In the genomic region with DNA sequence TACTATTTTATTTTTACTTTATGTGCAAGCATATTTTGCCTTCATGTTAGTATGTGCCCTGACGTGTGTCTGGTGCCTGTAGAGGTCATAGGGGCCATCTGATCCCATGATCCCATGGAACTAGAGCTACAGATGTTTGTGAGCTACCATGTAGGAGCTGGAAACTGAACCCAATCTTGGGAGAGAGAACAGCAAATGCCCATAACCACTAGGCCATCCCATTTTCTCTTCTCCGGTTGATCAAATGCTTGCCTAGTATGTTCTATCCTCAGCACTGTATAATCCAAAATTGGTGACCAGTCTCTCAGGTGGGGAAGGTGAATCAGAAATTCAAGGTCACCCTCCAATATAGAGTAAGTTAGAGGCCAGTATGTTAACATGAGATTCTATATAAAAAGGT, we compare ENCODE assay signal across 8 mouse cellular contexts. TPM values are rescaled to one million over a fixed set of nuclear protein-coding genes. Genes with fewer than 3 reads are reported as not detected.
DNase-seq lines count a peak whose midpoint lies in the region; ATAC-seq and TF ChIP-seq lines count a peak whose summit lies in the region.

No protein-coding gene starts in this region.

- H3K36me3 ChIP-seq in heart, embryonic 16.5 days (ENCODE audit: control insufficient read depth, insufficient read depth): no peaks in the 10 kb centered on the region
- no peaks in the 10 kb centered on the region for H3K36me3 ChIP-seq in embryonic facial prominence, embryonic 15.5 days
- H3K36me3 ChIP-seq in hindbrain, postnatal 0 days (ENCODE audit: insufficient read depth, low read length): no peaks in the 10 kb centered on the region
- no peaks in the 10 kb centered on the region for H3K36me3 ChIP-seq in midbrain, embryonic 16.5 days (ENCODE audit: control insufficient read depth, insufficient read depth, low read length)

- peak overlapping the region; percentile 88; the same call in 1 of the 2 replicates for H3K4me2 ChIP-seq in heart, embryonic 16.5 days (ENCODE audit: low read depth, low read length)
- peak overlapping the region; percentile 80 for H3K4me2 ChIP-seq in embryonic facial prominence, embryonic 15.5 days (replicated peaks)
- H3K4me2 ChIP-seq in hindbrain, postnatal 0 days (ENCODE audit: low read depth, low read length): peak overlapping the region; percentile 65
- H3K4me2 ChIP-seq in midbrain, embryonic 16.5 days (ENCODE audit: low read length): peak overlapping the region; percentile 54

- no peaks in the 10 kb centered on the region for H3K27me3 ChIP-seq in heart, embryonic 16.5 days (ENCODE audit: control insufficient read depth, insufficient read depth, low read length)
- H3K27me3 ChIP-seq in embryonic facial prominence, embryonic 15.5 days: no peaks in the 10 kb centered on the region
- H3K27me3 ChIP-seq in hindbrain, postnatal 0 days (ENCODE audit: insufficient read depth, low read length): no peaks in the 10 kb centered on the region
- H3K27me3 ChIP-seq in midbrain, embryonic 16.5 days (ENCODE audit: control insufficient read depth, insufficient read depth, low read depth, low read length): peaks cover 5% of the 10 kb centered on the region; the same call in 1 of the 2 replicates

- 69% methylated on average over 2 of the region's 2 CpGs for WGBS in heart, embryonic 16.5 days
- WGBS in embryonic facial prominence, embryonic 15.5 days: 74% methylated on average over 2 of the region's 2 CpGs
- 75% methylated on average over 2 of the region's 2 CpGs for WGBS in hindbrain, postnatal 0 days
- WGBS in midbrain, embryonic 16.5 days: 68% methylated on average over 2 of the region's 2 CpGs

- H3K27ac ChIP-seq in heart, embryonic 16.5 days (ENCODE audit: low read length): no peak overlapping the region
- H3K27ac ChIP-seq in embryonic facial prominence, embryonic 15.5 days (replicated peaks): no peak overlapping the region
- no peak overlapping the region for H3K27ac ChIP-seq in hindbrain, postnatal 0 days
- no peak overlapping the region for H3K27ac ChIP-seq in midbrain, embryonic 16.5 days (ENCODE audit: low read length)

- H3K9me3 ChIP-seq in heart, embryonic 16.5 days (replicated peaks; ENCODE audit: control insufficient read depth, low read length): no peaks in the 10 kb centered on the region
- no peaks in the 10 kb centered on the region for H3K9me3 ChIP-seq in embryonic facial prominence, embryonic 15.5 days (replicated peaks)
- no peaks in the 10 kb centered on the region for H3K9me3 ChIP-seq in hindbrain, postnatal 0 days (ENCODE audit: low read length)
- H3K9me3 ChIP-seq in midbrain, embryonic 16.5 days (replicated peaks; ENCODE audit: control insufficient read depth, low read length, poor library complexity, severe bottlenecking): no peaks in the 10 kb centered on the region

- H3K9ac ChIP-seq in heart, embryonic 16.5 days (ENCODE audit: low read length): peak overlapping the region; percentile 71; the same call in 1 of the 2 replicates
- H3K9ac ChIP-seq in embryonic facial prominence, embryonic 15.5 days: no peak overlapping the region
- H3K9ac ChIP-seq in hindbrain, postnatal 0 days (replicated peaks; ENCODE audit: low read length): no peak overlapping the region
- peak overlapping the region; percentile 66 for H3K9ac ChIP-seq in midbrain, embryonic 16.5 days (ENCODE audit: low read depth, low read length)

- no peak overlapping the region for H3K4me3 ChIP-seq in heart, embryonic 16.5 days (ENCODE audit: low read length)
- H3K4me3 ChIP-seq in embryonic facial prominence, embryonic 15.5 days (replicated peaks): peak overlapping the region; percentile 89
- peak overlapping the region; percentile 73; the same call in 1 of the 2 replicates for H3K4me3 ChIP-seq in hindbrain, postnatal 0 days (ENCODE audit: low read length)
- H3K4me3 ChIP-seq in midbrain, embryonic 16.5 days (ENCODE audit: low read depth, low read length): peak overlapping the region; percentile 57

- DNase-seq in heart, postnatal 4 days: no peak
- no peak for DNase-seq in hindbrain, postnatal 0 days (ENCODE audit: low spot score)
- no peak for DNase-seq in yolk sac, embryonic 10.5 days (ENCODE audit: low spot score)
- DNase-seq in left cerebral cortex, postnatal 4 days: no peak
- DNase-seq in layer of hippocampus, postnatal 14 days (ENCODE audit: low spot score in 2 of 2): no peak

- no peak for ATAC-seq in heart, embryonic 16.5 days (replicated peaks; ENCODE audit: extremely low read depth, insufficient read depth, low FRiP score)
- ATAC-seq in embryonic facial prominence, embryonic 15.5 days (ENCODE audit: insufficient number of reproducible peaks, low FRiP score, low TSS enrichment, low read depth): no peak
- ATAC-seq in hindbrain, postnatal 0 days: no peak
- no peak for ATAC-seq in midbrain, embryonic 16.5 days

- intact Hi-C loops in left cerebral cortex, postnatal 4 days (cut with DNase I): loop anchor here (5.0 kb wide), 1 partner anchor 95 kb away; the partner anchor contains the start of gene Mphosph8

- TF ChIP-seq CTCF in hindbrain, postnatal 0 days (IDR thresholded peaks at IDR 0.05; ENCODE audit: low read depth): no peak; the same call in 1 of the 2 replicates

- H3K4me1 ChIP-seq in heart, embryonic 16.5 days (ENCODE audit: control insufficient read depth, insufficient read depth, low read length): peaks cover 14% of the 10 kb centered on the region
- H3K4me1 ChIP-seq in embryonic facial prominence, embryonic 15.5 days: peaks cover 11% of the 10 kb centered on the region
- no peaks in the 10 kb centered on the region for H3K4me1 ChIP-seq in hindbrain, postnatal 0 days (ENCODE audit: insufficient read depth, low read length)
- H3K4me1 ChIP-seq in midbrain, embryonic 16.5 days (ENCODE audit: control insufficient read depth, insufficient read depth, low read length): 0 out of 2 replicates have a peak, but pooled peaks cover 4% of the 10 kb centered on the region

RNA-seq across cellular contexts. Expression of gene Cenpj, which starts 2.7 kb away (rescaled TPM):
- polyA plus RNA-seq in heart, embryonic 16.5 days (2015; fragmentation: Nextera tagmentation; extraction: Ambion mirVana): 6.8 and 7.2 TPM in 2 replicates
- 1 to 10 TPM; 5.7 to 6.8 TPM for total RNA-seq in heart, postnatal 4 days (2021)
- 9.2 and 10.4 TPM in 2 replicates for polyA plus RNA-seq in embryonic facial prominence, embryonic 15.5 days (2015; fragmentation: Nextera tagmentation; extraction: Ambion mirVana)
- 1.1 and 8.0 TPM in 2 replicates for total RNA-seq in hindbrain, postnatal 0 days (2014; rRNA removed)
- polyA plus RNA-seq in hindbrain, postnatal 0 days (2015; fragmentation: Nextera tagmentation; extraction: Ambion mirVana): 3.4 and 3.8 TPM in 2 replicates
- 5.3 TPM in 2 replicates for polyA plus RNA-seq in midbrain, embryonic 16.5 days (2015; fragmentation: Nextera tagmentation; extraction: Ambion mirVana)
- 10 to 100 TPM in 1 of 2 experiments, 1 to 10 TPM in 1; 8.4 to 10.1 TPM for total RNA-seq in left cerebral cortex, postnatal 4 days (2021)
- 1 to 10 TPM; 3.1 to 3.7 TPM for total RNA-seq in layer of hippocampus, postnatal 14 days (2021)

RNA-seq across cellular contexts. Expression of gene Parp4, which starts 2.9 kb away (rescaled TPM):
- 8.4 and 10.8 TPM in 2 replicates for polyA plus RNA-seq in heart, embryonic 16.5 days (2015; fragmentation: Nextera tagmentation; extraction: Ambion mirVana)
- 10 to 100 TPM; 29.4 to 29.8 TPM for total RNA-seq in heart, postnatal 4 days (2021)
- 4.2 and 4.7 TPM in 2 replicates for polyA plus RNA-seq in embryonic facial prominence, embryonic 15.5 days (2015; fragmentation: Nextera tagmentation; extraction: Ambion mirVana)
- 0.78 and 1.5 TPM in 2 replicates for total RNA-seq in hindbrain, postnatal 0 days (2014; rRNA removed)
- polyA plus RNA-seq in hindbrain, postnatal 0 days (2015; fragmentation: Nextera tagmentation; extraction: Ambion mirVana): 1.6 and 1.8 TPM in 2 replicates
- polyA plus RNA-seq in midbrain, embryonic 16.5 days (2015; fragmentation: Nextera tagmentation; extraction: Ambion mirVana): 0.93 and 1.5 TPM in 2 replicates
- total RNA-seq in left cerebral cortex, postnatal 4 days (2021): 1 to 10 TPM; 2.2 to 2.3 TPM
- total RNA-seq in layer of hippocampus, postnatal 14 days (2021): 1 to 10 TPM; 4.7 to 5.3 TPM

Comparison
In these comparisons a context has a peak if more than half of its experiments do, and no peak if none do; other contexts are left out.
1. H3K9ac ChIP-seq: peak in heart, embryonic 16.5 days (single experiment) and midbrain, embryonic 16.5 days (single experiment); none in embryonic facial prominence, embryonic 15.5 days (single experiment) and hindbrain, postnatal 0 days (single experiment).
2. RNA of gene Parp4, which starts 2.9 kb away (total RNA-seq): 29.4 to 29.8 TPM in heart, postnatal 4 days; 4.7 to 5.3 TPM in layer of hippocampus, postnatal 14 days, 2.2 to 2.3 TPM in left cerebral cortex, postnatal 4 days and 0.78 to 1.5 TPM in hindbrain, postnatal 0 days; every median in the first group is over 4 times any median in the second.
3. Peak in every context shown above with its lines, with median percentiles within 50 percentile points of each other: H3K4me2 ChIP-seq.